Mouse (Mus musculus): ENCODE measurements around the gene Tpra1. TPM values are rescaled to one million over a fixed set of nuclear protein-coding genes. Genes with fewer than 3 reads are reported as not detected.
A peak's percentile ranks its signal among the peaks of the same experiment; 100 is the strongest.

The Tpra1 gene
- polyA plus RNA-seq, 1 experiment from 2014 or later: 44.8 TPM

DNA sequence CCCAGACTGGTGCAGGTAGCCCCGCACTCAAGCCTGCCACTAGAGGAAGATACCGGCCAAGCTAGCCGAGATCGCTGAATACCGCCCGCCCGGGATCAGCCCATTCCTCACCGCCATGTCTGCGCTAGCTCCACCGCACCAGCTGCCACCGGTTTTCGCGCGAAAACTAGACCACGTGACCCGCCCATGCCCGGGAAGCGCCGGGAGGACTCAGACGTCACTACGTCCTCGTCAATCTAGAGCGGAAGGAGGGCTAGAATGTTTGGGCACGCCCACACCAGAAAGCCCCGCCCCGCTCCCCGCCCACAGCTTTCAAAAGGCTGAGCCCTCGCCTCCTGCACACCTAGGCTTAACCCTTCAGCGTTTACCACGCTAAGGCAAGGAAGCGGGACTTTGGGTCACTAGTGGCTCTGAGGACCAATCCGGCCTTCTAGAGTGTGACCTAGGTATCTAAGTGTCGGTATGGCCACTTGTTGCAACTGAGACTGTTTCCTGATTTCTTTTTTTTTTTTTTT is 3.5 kb upstream of the Tpra1 start, which contains the start of gene Mcm2:
Gene Mcm2, minus strand, starts transcription at position 247 of the 515 bp plus-strand sequence.
- DNase-seq (ENCODE audit: low spot score): peak; percentile 96
- Histone ChIP-seq H3K4me2 (ENCODE audit: low read depth) (peak within 1 kb of the TSS; percentile 56), H3K9me3 (ENCODE audit: control insufficient read depth, low read length) (no peaks in the 10 kb centered on the region), H3K9ac (ENCODE audit: low read length) (peak within 1 kb of the TSS; percentile 88), H3K27me3 (ENCODE audit: control insufficient read depth, insufficient read depth, low read length) (no peaks in the 10 kb centered on the region), H3K36me3 (ENCODE audit: control insufficient read depth, insufficient read depth, low read length) (peaks cover 15% of the 10 kb centered on the region), H3K27ac (ENCODE audit: low read depth, low read length) (peak within 1 kb of the TSS; percentile 70), H3K4me1 (ENCODE audit: control insufficient read depth, insufficient read depth, low read length) (peaks cover 15% of the 10 kb centered on the region), H3K4me3 (ENCODE audit: low read depth, low read length) (peak within 1 kb of the TSS; percentile 74)
- under 1% methylated on average over 33 of the region's 33 CpGs for WGBS
- ATAC-seq (ENCODE audit: insufficient read depth, low FRiP score, low TSS enrichment): peak; percentile 72

DNA sequence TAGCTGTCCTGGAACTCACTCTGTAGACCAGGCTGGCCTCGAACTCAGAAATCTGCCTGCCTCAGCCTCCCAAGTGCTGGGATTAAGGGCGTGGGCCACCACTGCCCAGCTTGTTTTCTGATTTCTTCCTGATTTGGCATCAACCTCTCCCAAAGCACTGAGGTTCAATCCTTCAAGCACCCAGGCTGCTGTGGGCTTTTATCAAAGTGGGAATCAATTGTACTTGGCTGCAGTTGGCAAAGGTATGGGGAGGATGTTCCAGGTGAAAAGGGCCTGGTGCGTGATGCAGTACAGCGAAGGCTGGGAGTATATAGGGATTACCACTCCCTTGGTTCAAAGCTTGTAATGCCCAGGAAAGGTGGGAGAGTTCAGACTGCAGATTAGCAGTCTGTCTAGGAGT is 3.0 kb upstream of the Tpra1 start:
- H3K4me3 ChIP-seq (ENCODE audit: low read depth, low read length): no peak overlapping the region; the same call in 1 of the 2 replicates
- peaks cover 15% of the 10 kb centered on the region for H3K4me1 ChIP-seq (ENCODE audit: control insufficient read depth, insufficient read depth, low read length)
- WGBS: 56% methylated on average over 4 of the region's 4 CpGs
- H3K36me3 ChIP-seq (ENCODE audit: control insufficient read depth, insufficient read depth, low read length): peaks cover 14% of the 10 kb centered on the region
- H3K27me3 ChIP-seq (ENCODE audit: control insufficient read depth, insufficient read depth, low read length): no peaks in the 10 kb centered on the region
- no peak for ATAC-seq (ENCODE audit: insufficient read depth, low FRiP score, low TSS enrichment)
- peak overlapping the region; percentile 56 for H3K4me2 ChIP-seq (ENCODE audit: low read depth)
- no peak overlapping the region for H3K27ac ChIP-seq (ENCODE audit: low read depth, low read length)
- DNase-seq (ENCODE audit: low spot score): no peak
- no peak overlapping the region for H3K9ac ChIP-seq (ENCODE audit: low read length)
- no peaks in the 10 kb centered on the region for H3K9me3 ChIP-seq (ENCODE audit: control insufficient read depth, low read length)

GRCm38 (mm10) chr6:88899628-88900027 is 2.4 kb upstream of the Tpra1 start:
- 92% methylated on average over 2 of the region's 2 CpGs for WGBS
- H3K9me3 ChIP-seq (ENCODE audit: control insufficient read depth, low read length): no peaks in the 10 kb centered on the region
- H3K27ac ChIP-seq (ENCODE audit: low read depth, low read length): no peak overlapping the region
- H3K27me3 ChIP-seq (ENCODE audit: control insufficient read depth, insufficient read depth, low read length): no peaks in the 10 kb centered on the region
- H3K4me2 ChIP-seq (ENCODE audit: low read depth): no peak overlapping the region
- ATAC-seq (ENCODE audit: insufficient read depth, low FRiP score, low TSS enrichment) (no peak), DNase-seq (ENCODE audit: low spot score) (no peak)
- peaks cover 15% of the 10 kb centered on the region for H3K4me1 ChIP-seq (ENCODE audit: control insufficient read depth, insufficient read depth, low read length)
- peaks cover 12% of the 10 kb centered on the region for H3K36me3 ChIP-seq (ENCODE audit: control insufficient read depth, insufficient read depth, low read length)
- no peak overlapping the region for H3K4me3 ChIP-seq (ENCODE audit: low read depth, low read length)
- no peak overlapping the region for H3K9ac ChIP-seq (ENCODE audit: low read length)

DNA sequence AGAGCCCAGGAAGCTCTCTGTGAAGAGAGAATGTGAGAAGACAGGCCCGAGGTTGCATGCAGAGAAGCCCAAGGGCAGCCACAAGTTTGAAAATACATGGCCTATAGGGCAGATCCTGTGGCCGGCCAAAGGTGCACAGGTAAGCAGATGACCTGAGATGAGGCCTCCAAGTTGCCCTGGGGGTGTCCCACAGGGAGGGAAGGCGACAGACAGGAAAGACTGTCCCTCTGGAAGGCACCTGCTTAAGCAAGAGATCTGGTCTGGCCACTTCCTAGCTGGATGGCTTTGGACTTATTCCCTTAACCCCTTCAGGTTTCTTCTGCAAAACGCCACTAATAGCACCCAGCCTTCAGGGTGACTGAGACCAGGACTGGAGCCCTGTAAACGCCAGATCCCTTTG is 580 bp upstream of the Tpra1 start:
- peak overlapping the region; percentile 45 for H3K9ac ChIP-seq (ENCODE audit: low read length)
- 9% methylated on average over 5 of the region's 5 CpGs for WGBS
- H3K27ac ChIP-seq (ENCODE audit: low read depth, low read length): no peak overlapping the region
- ATAC-seq (ENCODE audit: insufficient read depth, low FRiP score, low TSS enrichment) (no peak), DNase-seq (ENCODE audit: low spot score) (no peak)
- peak overlapping the region; percentile 71 for H3K4me2 ChIP-seq (ENCODE audit: low read depth)
- peaks cover 15% of the 10 kb centered on the region for H3K4me1 ChIP-seq (ENCODE audit: control insufficient read depth, insufficient read depth, low read length)
- peaks cover 2% of the 10 kb centered on the region; the same call in 1 of the 2 replicates for H3K36me3 ChIP-seq (ENCODE audit: control insufficient read depth, insufficient read depth, low read length)
- no peaks in the 10 kb centered on the region for H3K27me3 ChIP-seq (ENCODE audit: control insufficient read depth, insufficient read depth, low read length)
- H3K9me3 ChIP-seq (ENCODE audit: control insufficient read depth, low read length): no peaks in the 10 kb centered on the region
- H3K4me3 ChIP-seq (ENCODE audit: low read depth, low read length): peak overlapping the region; percentile 50

DNA sequence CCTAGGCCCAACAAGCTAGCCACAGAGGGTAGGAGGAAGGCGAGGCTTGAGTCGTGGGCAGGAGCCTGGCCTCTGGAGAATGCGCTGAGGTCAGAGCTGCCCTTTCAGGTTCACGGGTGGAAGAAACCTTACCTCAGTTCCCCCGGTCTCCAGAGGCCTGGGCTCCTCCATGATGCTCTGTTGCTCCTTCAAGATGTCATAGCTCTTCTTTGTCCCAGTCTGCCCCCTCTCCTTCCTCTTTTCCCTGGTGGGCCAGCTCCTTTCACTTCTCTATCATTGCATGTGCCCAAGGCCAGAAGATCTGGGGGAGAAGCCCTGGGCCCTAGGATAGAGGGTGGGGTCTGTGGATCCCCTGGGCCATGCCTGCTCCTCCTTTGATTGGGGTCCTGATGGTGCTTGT is 1.7 kb downstream of the Tpra1 start:
- peak overlapping the region; percentile 50; the same call in 1 of the 2 replicates for H3K4me3 ChIP-seq (ENCODE audit: low read depth, low read length)
- H3K27me3 ChIP-seq (ENCODE audit: control insufficient read depth, insufficient read depth, low read length): no peaks in the 10 kb centered on the region
- H3K9ac ChIP-seq (ENCODE audit: low read length): no peak overlapping the region
- no peak for DNase-seq (ENCODE audit: low spot score)
- H3K4me2 ChIP-seq (ENCODE audit: low read depth): peak overlapping the region; percentile 71
- H3K9me3 ChIP-seq (ENCODE audit: control insufficient read depth, low read length): no peaks in the 10 kb centered on the region
- no peak overlapping the region for H3K27ac ChIP-seq (ENCODE audit: low read depth, low read length)
- WGBS: 84% methylated on average over 5 of the region's 5 CpGs
- no peak for ATAC-seq (ENCODE audit: insufficient read depth, low FRiP score, low TSS enrichment)
- H3K36me3 ChIP-seq (ENCODE audit: control insufficient read depth, insufficient read depth, low read length): no peaks in the 10 kb centered on the region; the same call in 1 of the 2 replicates
- peaks cover 12% of the 10 kb centered on the region for H3K4me1 ChIP-seq (ENCODE audit: control insufficient read depth, insufficient read depth, low read length)

DNA sequence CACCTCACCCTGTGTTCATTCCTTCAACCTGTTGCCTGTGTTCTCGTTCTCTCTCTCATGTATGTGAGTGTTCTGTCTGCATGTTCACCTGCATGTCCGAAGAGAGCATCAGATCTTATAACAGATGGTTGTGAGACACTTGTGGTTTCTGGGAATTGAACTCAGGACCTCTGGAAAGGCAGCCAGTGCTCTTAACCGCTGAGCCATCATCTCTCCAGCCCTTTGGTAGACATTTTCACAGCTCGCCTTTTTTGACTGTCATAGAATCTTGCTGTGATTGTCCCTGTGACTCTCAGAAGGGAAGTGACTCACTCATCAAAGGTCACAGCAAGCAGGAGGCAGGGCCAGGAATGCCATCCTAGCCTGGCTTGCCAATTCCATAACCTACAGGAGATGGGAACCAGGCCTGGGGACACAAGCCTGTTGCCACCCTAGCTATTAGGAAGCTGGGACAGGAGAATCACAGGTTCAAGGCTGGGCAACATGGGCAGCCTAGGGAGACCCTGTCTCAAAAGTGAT is 2.5 kb downstream of the Tpra1 start:
- no peak overlapping the region for H3K9ac ChIP-seq (ENCODE audit: low read length)
- peaks cover 12% of the 10 kb centered on the region for H3K4me1 ChIP-seq (ENCODE audit: control insufficient read depth, insufficient read depth, low read length)
- no peaks in the 10 kb centered on the region for H3K9me3 ChIP-seq (ENCODE audit: control insufficient read depth, low read length)
- ATAC-seq (ENCODE audit: insufficient read depth, low FRiP score, low TSS enrichment) (no peak), DNase-seq (ENCODE audit: low spot score) (no peak)
- H3K36me3 ChIP-seq (ENCODE audit: control insufficient read depth, insufficient read depth, low read length): no peaks in the 10 kb centered on the region; the same call in 1 of the 2 replicates
- 85% methylated on average over 4 of the region's 4 CpGs for WGBS
- no peak overlapping the region for H3K27ac ChIP-seq (ENCODE audit: low read depth, low read length)
- no peak overlapping the region for H3K4me2 ChIP-seq (ENCODE audit: low read depth)
- H3K27me3 ChIP-seq (ENCODE audit: control insufficient read depth, insufficient read depth, low read length): no peaks in the 10 kb centered on the region
- no peak overlapping the region for H3K4me3 ChIP-seq (ENCODE audit: low read depth, low read length)

DNA sequence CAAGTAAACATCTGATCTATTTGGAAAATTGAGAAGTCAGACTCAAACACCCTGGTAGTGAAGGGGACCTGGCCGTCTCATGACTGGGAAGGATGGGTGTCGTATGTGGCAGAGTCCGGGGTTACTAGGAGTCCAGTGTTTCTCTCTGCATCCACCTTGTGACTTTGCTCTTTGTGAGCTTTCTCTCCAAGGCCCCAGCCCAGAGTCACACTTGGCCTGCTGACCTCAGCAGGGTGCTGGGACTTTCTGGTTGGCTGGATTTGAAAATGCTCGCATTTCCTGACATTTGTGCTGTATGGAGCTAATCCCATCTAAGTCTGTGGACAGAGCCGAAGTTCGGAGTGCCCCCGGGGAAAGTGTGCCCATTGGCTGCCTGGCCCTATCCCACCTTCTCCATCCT is 3.0 kb downstream of the Tpra1 start:
- H3K4me3 ChIP-seq (ENCODE audit: low read depth, low read length): no peak overlapping the region
- ATAC-seq (ENCODE audit: insufficient read depth, low FRiP score, low TSS enrichment) (no peak), DNase-seq (ENCODE audit: low spot score) (no peak)
- no peaks in the 10 kb centered on the region for H3K27me3 ChIP-seq (ENCODE audit: control insufficient read depth, insufficient read depth, low read length)
- H3K4me2 ChIP-seq (ENCODE audit: low read depth): no peak overlapping the region
- WGBS: 89% methylated on average over 7 of the region's 7 CpGs
- H3K9ac ChIP-seq (ENCODE audit: low read length): no peak overlapping the region
- H3K4me1 ChIP-seq (ENCODE audit: control insufficient read depth, insufficient read depth, low read length): peaks cover 12% of the 10 kb centered on the region
- no peaks in the 10 kb centered on the region; the same call in 1 of the 2 replicates for H3K36me3 ChIP-seq (ENCODE audit: control insufficient read depth, insufficient read depth, low read length)
- no peak overlapping the region for H3K27ac ChIP-seq (ENCODE audit: low read depth, low read length)
- no peaks in the 10 kb centered on the region for H3K9me3 ChIP-seq (ENCODE audit: control insufficient read depth, low read length)

DNA sequence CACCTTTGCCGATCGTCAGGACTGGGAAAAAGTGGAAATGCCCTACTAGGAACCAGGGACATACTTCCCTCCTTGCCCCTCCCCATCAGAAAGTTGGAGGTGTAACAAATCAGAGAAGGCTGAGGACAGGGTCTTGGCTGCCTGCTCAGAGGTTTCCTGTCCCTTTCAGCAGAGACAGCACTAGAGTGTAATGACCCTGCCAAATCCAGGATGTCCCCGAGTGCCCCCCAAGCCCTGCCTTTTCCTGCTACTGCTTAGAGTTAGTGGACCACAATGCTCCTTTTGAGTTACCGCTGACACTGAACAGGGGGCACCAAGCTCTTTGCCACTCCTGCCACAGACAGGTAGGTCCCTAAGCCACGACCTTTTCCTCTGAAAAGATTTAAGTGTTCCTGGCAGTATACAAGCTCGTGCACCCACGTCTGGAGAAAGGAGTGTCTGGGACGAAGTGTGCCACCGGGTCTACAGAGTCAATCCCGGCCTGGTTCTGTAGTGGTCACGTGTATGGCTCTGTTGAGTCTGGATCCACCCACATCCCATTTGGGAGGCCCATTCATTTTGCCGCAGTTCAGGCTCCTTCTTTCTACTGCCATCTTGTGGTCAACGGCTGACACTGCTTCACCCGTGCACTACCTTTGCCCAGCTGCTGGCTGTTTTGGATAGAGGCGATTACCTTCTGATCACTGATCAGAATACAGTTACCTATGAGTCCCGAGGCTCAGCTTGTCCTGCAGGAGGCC is 4.5 kb downstream of the Tpra1 start:
- H3K27me3 ChIP-seq (ENCODE audit: control insufficient read depth, insufficient read depth, low read length): no peaks in the 10 kb centered on the region
- H3K4me1 ChIP-seq (ENCODE audit: control insufficient read depth, insufficient read depth, low read length): peaks cover 10% of the 10 kb centered on the region
- WGBS: 21% methylated on average over 16 of the region's 16 CpGs
- no peak overlapping the region for H3K9ac ChIP-seq (ENCODE audit: low read length)
- H3K9me3 ChIP-seq (ENCODE audit: control insufficient read depth, low read length): no peaks in the 10 kb centered on the region
- ATAC-seq (ENCODE audit: insufficient read depth, low FRiP score, low TSS enrichment): peak; percentile 16; the same call in 1 of the 2 replicates
- DNase-seq (ENCODE audit: low spot score): peak; percentile 74
- no peak overlapping the region for H3K4me3 ChIP-seq (ENCODE audit: low read depth, low read length)
- H3K36me3 ChIP-seq (ENCODE audit: control insufficient read depth, insufficient read depth, low read length): no peaks in the 10 kb centered on the region; the same call in 1 of the 2 replicates
- H3K4me2 ChIP-seq (ENCODE audit: low read depth): no peak overlapping the region
- H3K27ac ChIP-seq (ENCODE audit: low read depth, low read length): no peak overlapping the region

Data from neural tube, embryonic 11.5 days (tissue).